Mouse (Mus musculus) brain, adult 2 months (tissue): ENCODE measurements around the gene Cstad.

ENCODE experiments used
- DNase-seq: peaks from one replicate; pipeline ENCODE4 v3.0.0; 2011; ENCODE audit warnings: low read depth, low spot score

Gene Cstad

DNA sequence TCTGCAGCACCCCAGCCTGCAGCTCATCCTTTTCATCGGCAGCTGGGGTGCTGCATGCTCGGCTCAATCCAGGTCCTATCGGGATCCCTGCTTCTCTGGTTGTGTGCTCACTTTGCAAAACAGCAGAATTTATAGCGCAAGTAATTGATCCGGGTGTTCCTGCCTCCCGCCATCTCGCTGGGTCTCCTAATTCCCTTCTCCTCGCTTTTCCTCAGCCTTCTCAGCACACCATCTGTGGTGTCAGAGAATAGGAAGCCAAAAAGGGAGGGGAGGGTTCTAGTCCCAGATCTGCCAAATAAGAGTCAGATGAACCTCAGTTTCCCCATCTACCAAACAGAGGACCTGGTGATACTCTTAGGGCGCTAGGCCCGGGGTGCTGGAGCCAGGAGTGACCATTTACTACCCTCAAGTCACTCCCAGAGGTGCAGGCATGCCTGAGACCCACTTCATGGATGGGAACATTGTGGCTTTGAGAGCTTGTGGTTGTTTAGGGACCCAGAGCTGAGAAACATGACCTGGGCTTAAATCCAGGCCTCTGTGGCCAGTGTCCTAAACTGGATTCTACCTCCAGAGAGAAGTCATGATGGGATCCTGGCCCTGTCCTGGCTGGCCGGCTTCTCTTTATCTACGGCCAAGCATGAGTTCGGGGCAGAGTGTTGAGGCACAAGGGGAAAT is 1.1 kb upstream of the Cstad start:
- peak; percentile 69 for DNase-seq

DNA sequence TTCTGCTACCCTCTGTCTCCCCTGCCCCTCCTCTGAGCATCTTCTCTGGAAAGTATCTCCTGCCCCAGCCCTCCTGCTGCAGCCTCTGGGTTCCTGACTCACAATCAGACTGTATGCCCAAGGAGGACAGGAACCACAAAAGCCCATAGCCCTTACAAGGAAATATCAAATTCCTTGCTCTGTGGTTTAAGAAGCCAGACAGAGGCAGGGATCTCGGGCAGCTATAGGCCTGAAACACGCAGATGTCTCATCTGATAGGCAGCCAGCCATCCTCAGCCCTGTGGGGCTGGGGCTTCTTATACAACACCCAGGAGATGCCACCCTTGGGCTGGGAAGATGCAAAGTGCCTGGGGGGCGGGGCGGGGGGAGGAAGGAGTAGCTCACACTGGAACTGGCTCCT is 956 bp downstream of the Cstad start:
- peak; percentile 33 for DNase-seq

DNA sequence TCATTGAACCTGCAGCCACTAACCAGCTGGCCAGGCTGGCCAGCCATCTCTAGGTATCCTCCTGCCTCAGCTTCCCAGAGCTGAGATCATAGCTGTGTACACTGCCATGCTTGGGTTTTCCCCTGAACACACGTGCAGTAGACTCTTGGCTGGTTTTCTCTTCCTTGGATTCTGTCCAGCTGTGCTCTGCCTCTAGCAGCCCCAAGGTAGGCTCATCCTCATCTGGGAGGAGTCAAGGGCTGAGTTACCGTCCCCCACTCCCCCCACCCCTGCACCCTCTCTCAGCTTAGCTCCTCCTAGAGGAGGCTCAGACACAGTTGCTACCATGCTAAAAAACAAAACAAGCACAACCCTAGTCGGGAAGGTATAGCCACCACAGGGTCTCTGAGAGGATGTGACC is 4.8 kb downstream of the Cstad start:
- DNase-seq = peak; percentile 52

DNA sequence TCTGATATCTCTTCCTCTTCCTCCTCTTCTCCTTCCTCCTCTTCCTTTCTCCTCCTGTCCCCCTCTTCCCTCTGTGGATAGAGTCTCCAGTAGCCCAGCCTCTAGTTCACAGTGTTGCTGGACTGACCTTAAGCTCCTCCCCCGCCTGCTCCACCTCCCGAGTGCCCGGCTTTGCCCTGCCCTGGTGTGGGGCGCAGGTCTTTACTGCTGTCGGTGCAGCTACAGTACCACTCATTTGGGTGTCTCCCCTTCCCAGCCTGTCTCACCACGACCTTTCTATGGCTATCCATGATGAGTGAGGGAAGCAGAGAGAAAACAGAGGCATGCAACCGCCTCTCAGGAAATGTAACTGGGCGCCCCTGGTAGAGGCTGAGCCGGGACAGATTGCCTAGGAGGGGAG is 5.5 kb downstream of the Cstad start:
- DNase-seq = no peak

DNA sequence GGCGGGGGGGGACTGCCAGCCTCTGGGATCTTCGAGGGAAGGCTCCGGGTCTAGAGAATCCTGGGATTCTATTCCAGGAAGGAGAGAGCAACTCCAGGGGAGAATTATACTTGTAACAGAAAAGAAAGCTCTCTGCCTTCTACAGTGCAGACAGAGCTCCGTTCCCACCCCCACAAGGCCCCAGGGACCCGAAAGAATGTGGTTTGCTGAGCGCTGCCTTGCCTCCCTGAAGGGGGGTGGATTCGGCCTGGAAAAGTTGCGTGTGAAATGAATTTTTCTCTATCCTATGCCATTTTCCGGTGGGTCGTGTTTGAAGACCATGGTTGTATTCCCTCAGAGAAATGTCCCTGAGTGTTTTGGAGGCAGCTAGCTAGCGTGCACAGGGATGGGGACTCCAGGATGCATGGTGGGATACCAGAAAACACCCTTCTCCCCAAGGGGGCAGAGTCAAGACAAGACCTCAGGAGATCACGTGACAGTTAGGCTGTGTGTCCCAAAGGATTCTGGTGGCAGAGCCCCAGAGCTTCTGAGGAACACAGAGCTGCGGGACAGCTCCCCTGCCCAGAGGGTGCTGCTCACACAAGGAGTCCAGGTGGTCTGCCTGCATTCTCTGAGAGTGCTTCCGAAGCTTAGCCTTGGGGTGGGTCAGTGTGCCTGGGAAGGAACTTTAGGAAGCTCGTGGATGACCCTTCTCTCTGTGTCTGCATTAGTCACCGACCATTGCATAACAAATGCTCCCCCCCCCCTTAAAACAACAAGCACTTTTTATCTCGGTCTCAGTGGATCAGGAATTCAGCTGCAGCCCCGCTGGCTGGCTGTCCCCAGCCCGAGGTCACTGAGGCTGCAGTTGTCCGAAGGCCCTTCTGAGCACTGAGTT is 6.4 kb downstream of the Cstad start:
- DNase-seq = peak; percentile 74

DNA sequence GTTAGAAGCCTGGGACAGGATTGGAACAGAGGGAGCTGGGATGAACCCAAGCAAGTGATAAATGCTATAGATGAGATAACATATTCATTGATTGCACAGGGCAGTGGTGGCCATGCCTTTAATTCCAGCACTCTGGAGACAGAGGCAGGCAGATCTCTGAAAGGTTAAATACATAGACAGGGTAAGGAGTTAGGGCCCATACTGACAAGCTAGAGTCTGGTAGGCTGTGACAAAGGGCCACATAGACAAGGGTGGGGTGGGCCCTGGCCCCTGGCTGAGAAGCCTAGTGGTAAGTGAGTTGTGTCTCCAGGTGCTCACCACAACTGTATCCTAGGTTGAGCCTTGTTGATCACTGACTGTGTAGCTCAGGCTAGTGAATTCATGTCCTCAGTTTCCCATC is 7.6 kb downstream of the Cstad start:
- no peak for DNase-seq

DNA sequence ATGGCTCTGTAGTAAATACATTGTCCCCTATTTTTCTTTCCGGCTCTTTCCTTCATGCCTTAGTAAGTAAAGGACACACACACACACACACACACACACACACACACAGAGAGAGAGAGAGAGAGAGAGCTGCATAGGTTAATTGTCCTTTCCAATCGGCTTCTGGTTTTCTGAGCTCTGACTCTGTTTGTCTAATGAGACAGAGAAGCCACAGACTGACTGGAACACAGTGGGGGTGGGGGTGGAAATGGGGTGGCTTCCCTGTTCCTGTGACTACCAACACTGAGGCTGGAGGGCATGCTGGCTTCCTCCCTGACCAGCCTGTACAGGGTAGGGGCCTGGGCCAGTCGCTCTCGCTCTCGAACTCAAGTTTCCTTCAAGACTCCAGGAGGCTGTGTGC is 8.9 kb downstream of the Cstad start:
- no peak for DNase-seq

DNA sequence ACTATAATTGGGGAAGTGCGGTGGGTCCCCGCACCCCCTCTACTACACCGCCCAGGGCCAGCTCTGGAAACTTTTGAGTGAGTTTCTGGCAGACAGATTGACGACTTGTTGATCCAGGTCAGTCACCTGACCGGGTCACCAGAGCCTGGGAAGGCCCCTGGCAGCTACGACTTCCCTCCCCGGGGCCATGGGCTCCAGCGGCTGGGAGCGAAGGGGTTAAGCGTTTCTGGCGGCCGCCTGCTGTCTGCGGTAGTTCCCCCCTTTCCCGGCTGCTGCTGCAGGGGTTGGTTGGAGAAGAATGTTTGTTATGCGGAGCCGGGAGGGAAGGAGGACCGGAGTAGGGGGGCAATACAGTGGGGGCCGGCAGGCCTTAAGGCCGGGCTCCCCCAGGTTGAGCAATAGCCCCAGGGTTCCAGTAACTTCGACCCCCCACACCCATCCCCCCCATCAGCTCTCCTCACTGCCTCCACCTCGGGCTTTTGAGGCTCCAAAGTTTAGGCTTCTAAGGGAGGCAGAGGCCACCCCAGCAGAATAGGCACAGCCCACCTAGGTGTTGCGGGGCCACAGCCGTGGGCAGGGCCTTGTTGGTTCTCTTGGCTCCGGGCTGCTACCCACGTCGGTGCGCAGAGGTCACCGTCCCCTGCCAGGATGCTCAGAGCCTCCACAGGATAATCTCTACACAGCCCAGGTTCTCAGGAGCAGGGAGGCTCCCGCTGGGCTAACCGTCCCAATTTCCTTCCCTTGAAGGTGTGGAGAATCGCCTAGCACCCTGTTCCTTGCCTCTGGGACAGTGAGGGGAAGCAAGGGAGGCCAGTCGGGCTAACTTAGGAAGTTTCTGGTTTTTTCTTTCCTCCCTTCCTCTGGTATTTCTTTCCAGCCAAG is 10.3 kb downstream of the Cstad start:
- DNase-seq = no peak

DNA sequence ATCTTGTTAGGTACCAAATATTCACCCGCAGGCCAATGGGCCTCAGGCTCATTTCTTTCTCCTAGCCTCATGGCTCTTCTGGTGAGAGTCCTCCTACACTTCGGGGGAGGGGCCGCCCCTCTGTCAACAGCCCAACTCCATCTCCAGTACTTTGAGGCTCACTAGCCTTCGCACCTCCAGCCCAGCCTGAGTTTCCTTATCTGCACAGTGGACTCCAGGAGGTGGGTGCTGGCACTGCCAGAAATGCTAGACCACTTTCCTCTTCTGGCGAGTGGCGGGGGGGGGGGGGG is 10.9 kb downstream of the Cstad start:
- no peak for DNase-seq

DNA sequence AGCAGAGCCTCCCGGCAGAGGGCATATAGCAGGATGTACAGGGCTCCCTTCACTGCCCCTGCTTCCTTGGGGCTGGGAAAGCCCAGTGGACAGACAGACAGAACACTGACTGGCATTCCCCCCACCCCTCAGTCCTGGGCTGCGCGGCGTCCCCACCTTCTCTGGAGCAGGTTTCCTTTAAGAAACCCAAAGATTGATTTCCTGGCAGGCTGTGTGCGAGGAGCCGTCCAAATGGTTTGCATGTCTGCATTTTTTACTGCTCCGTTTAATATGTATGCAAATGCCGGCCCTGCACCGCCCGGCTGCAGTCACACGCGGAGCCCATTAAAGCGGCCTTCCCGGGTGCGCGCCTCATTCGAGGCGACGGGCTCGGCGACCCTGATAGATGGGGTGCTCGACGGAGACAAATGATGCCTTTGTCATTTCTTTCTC is 11.8 kb downstream of the Cstad start:
- no peak for DNase-seq

DNA sequence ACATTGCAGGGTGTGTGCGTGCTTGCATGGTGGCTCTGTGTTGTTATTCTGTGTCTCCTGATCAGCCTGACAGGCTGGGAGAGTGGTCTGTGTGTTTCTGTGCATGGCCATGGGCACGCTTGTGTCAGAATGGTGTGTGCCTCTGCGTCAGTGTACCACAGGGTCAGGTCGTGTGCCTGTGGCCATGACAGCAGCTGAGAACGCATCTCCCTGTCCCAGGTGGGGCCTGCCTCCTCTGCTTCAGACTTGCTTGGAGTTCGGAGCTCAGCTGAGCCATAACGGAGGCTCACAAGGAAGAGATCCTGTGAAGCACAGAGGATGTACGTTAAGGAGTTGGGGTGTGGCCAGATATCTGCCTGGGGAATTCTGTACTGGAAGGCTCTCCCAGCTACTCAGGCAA is 13.1 kb downstream of the Cstad start:
- DNase-seq = no peak

DNA sequence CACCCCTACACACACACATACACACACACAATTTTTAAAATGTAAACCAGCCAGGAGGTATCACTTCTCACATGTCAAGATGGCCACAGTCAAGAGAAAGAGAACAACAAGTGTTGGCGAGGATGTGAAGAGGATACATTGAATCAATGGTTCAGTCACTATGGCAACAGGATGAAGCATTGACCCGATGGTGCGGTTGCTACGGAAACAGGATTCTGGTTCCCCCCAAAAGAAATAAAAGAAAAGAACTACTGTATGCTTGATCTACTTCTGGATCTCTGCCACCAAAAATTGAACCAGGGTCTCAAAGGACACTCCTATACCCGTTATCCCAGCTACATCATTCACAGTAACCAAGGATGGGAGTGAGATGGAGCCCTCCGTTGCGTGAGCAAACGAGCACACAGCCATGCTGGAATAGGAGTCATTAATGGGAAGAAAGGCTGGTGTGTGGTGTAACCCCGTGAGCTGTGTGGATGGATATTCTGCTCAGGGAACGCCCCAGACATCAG is 13.9 kb downstream of the Cstad start:
- DNase-seq = no peak

DNA sequence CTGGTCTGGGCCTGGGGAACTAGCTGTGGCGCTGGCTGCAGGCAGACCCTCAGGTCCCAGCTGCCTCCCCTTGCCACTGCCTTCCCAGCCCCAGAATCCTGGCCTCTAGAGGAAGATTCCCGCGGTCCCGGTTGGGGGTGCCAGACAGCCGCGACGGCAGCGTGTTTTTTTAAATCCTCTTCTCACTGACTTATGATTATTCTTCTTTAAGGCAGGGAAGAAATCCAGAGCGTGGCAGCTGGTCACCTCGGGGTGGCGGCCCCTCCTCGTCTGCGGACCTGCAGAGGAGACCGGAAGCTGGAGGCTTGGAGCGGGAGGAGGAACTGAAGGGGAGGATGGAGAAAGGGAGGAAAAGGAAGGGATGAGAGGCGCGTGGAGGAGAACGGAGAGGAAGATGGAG is 18.7 kb downstream of the Cstad start:
- DNase-seq = peak; percentile 87

DNA sequence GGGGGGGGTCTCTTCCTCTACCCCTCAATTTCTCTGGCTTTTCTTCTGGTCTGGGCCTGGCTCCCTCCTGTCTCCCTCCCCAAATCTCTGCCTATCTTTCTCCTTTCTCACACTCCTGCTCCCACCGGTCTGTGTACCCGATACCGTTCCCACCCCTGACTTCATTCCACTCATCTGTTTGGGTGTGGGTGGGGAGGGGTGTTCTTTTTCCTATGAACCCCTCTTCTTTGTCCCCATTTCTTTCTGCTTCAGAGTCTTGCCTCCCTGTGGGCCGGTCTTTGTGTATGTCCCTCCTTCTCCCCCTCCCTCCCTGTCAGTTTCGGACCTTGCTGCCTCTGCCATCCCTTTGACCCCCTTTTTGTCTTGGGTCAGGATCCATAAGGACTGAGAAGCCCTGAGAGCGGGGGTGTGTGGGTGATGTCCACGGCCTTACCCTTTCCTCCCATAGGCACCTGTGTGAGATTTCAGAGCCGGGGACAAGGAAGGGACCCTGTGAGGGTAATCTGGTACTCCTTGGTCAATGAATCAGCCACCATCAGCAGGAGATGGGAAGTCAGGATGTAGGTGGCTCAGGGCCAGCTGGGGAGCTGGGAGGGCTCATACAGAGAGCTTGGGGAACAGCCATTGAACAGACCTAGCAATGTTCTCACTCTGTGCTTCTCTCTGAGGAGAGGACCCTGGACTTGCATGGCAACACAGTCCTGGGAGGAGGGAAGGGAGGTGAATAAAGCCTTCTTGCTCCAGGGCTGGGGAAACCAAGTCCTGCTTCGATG is 19.5 kb downstream of the Cstad start:
- peak; percentile 41 for DNase-seq

DNA sequence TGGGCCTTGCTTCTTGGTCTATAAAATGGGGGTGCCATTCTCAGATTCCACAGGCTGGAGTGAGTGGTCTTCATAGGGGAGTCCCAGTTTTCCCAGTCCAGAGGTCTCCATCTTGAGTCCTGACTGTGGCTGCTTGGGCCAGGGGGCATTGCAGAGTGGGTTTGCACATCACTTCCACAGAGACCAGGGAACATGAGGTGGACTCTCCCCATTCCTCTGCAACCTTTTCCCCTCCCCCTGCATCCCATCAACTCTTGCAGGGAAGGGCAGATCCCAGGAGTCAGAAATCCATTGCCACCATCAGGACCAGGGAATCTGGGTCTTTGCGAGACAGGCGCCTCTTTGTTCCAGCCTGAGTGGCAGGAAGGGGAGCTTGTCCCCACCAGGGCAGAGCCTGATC is 21.0 kb downstream of the Cstad start:
- DNase-seq = no peak

DNA sequence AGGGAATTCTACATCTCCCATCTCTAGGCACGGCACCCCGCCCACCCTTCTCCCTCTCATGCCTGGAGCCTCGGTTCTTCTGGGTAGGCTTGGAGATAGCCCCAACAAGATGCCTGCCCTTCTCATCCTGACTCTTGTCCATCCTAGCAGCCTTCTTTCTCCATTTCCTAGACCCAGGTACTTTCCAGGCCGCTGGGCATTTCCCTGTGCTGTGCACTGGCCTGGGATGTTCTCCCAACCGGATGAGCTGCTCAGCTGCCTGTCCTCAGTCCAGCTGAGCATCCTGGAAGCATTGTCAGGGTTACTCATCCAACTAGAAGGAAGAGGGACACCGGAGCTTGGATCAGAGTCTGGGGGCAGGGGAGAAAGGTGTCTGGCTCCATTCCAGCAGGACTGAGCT is 21.6 kb downstream of the Cstad start:
- DNase-seq = peak; percentile 45

DNA sequence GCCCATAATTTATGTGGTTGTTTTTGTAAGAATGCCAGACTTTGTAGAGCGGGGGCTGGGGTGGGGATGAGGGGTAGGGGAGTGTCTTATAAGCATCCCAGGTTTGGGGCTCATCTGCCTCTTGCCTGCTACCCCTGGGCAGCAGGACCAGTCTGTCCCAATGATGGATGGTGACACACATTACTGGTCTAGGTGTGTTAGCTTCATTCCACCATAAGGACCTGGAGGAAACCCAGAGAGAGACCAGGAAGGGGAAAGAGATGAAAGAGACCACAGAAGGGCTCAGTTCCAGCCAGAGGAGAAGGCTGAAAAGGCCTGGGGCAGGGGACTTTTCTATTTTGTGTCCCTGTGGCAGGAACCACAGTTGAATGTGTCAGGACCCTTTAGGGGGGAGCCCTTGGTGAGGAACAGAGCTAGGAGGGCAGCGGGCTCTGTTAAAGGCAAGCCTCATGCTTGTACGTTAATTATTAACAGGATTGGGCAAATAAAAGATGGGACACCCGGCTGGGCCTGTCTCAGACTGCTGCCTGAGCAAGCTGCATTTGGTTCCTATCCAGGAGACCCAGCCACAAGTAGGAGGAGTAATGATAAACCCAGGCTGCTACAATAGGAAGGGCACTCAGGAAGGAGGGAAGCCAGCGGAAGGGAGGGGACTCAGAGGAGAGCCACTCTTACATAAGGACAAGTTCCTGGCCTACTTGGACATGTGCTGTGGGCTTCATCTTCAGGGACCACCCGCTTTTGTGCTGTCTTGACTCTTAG is 23.8 kb downstream of the Cstad start:
- DNase-seq = no peak

DNA sequence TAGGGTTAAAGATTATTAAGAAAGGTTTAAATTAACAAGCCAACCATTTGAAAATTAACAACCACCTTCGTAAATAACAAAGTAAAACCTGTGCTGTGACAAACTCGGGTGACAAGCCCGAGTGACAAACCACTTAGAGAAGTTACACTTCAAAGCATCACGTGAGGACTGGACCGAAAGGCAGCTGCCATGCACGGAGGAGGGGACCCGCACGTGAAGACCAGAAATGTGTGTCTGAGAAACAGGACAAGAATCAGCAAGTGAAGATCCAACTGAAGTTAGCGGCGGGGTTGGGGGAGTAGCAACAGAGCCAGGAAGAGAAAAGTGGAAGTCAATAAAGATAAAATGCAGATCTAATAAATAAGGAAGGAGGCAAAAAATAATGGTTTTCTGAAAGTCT is 29.0 kb downstream of the Cstad start:
- DNase-seq = no peak

DNA sequence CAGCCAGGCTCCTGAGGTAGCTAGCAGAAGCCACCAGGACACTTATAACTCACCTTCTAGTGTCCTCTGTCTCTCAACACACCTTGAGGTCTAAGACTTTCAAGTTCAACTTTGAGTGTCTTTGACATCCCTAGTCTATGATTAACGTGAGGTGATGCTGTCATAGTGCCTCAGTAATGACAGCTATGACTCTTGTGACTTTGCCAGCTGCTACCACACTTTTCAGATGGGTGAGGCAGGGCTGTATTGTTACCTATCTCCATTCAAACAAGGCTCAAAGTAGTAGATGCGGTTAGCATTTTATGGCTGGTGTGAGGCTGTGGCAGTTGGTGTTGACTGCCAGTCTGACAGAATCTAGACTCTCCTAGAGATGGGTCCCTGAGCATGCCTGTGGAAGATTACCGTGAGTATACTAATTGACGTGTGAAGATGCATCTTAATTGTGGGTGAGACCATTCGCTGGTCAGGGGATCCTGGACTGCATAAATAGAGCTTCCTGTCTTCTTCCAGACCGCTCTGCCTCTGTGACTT is 30.5 kb downstream of the Cstad start:
- DNase-seq = no peak

DNA sequence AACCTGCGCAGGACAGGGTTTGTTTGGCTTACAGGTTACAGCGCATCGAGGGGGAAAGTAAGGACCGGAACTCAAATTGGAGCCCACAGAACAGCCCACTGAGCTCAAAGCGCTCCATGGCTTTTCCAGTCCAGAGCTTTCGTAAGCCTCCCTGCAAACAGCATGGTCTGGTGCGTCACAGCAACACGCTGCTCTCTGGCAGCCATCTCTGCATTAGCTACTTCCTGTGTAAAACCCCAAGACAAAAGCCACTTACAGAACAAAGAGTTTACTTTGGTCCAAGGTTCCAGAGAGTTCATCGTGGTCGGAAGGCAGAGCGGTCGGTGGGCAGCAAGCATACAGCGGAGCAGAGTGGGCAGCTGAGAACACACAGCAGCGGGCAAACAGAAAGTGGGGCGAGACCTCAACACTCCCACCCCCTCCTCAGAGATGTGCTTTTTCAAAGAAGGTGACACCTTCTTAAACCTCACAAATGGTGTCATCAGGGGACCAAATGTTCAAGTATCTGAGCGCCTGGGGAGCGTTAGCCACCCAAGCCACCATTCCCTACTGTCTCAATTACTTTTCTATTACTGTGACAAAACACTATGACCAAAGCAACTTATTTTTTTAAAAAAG is 31.3 kb downstream of the Cstad start:
- peak; percentile 50 for DNase-seq
